Mouse (Mus musculus) inflammation-experienced regulatory T-cells, adult 6 months (primary cell): ENCODE data around the gene Bub1b. TPM values are rescaled to one million over a fixed set of nuclear protein-coding genes. Genes with fewer than 3 reads are reported as not detected.

Source experiments
- ATAC-seq: one replicate; pipeline ENCODE4 v1.8.0; 2017
- polyA plus RNA-seq, 3 experiments: library from polyadenylated mRNA; unstranded; fragments of 100-300 nt; shearing (Covaris generic); gene quantifications; one replicate each; pipeline ENCODE4 v1.2.1; 2017

The Bub1b gene
- 10 to 100 TPM in 1 of 3 experiments, 1 to 10 TPM in 2; 5.4 to 49.0 (median 9.4) TPM for polyA plus RNA-seq

GRCm38 (mm10) chr2:118597673-118598568 lies at the start of gene Bub1b:
TSS of gene Bub1b (plus strand) at chr2:118598211.
- ATAC-seq = peak; percentile 99

- no peak for ATAC-seq
Measured at GRCm38 (mm10) chr2:118548421-118549221, 49.4 kb upstream of the Bub1b start.

- ATAC-seq = peak; percentile 15
Measured at GRCm38 (mm10) chr2:118549507-118550473, 48.2 kb upstream of the Bub1b start, which contains the start of gene Bmf. TSS of gene Bmf (minus strand) at chr2:118549687.

- ATAC-seq = no peak
Measured at GRCm38 (mm10) chr2:118551606-118552005, 46.4 kb upstream of the Bub1b start.

- peak; percentile 89 for ATAC-seq
Measured at GRCm38 (mm10) chr2:118554356-118554990, 43.5 kb upstream of the Bub1b start.

GRCm38 (mm10) chr2:118558426-118558825 lies 39.6 kb upstream of the Bub1b start:
- no peak for ATAC-seq

- ATAC-seq = no peak
Measured at GRCm38 (mm10) chr2:118562015-118562414, 36.0 kb upstream of the Bub1b start.

- ATAC-seq = no peak
Measured at GRCm38 (mm10) chr2:118562431-118562830, 35.6 kb upstream of the Bub1b start.

GRCm38 (mm10) chr2:118567179-118567578 lies 30.8 kb upstream of the Bub1b start:
- no peak for ATAC-seq

GRCm38 (mm10) chr2:118570939-118571338 lies 27.1 kb upstream of the Bub1b start:
- ATAC-seq = no peak

- ATAC-seq = no peak
Measured at GRCm38 (mm10) chr2:118572183-118572836, 25.7 kb upstream of the Bub1b start.

GRCm38 (mm10) chr2:118573135-118573534 lies 24.9 kb upstream of the Bub1b start:
- ATAC-seq = no peak

- ATAC-seq = no peak
Measured at GRCm38 (mm10) chr2:118586013-118586412, 12.0 kb upstream of the Bub1b start.

GRCm38 (mm10) chr2:118587686-118588085 lies 10.3 kb upstream of the Bub1b start:
- no peak for ATAC-seq

- no peak for ATAC-seq
Measured at GRCm38 (mm10) chr2:118591083-118591482, 6.9 kb upstream of the Bub1b start.

GRCm38 (mm10) chr2:118599087-118599486 lies 1.1 kb downstream of the Bub1b start:
- no peak for ATAC-seq

- ATAC-seq = no peak
Measured at GRCm38 (mm10) chr2:118601599-118602263, 3.7 kb downstream of the Bub1b start.

GRCm38 (mm10) chr2:118604091-118604490 lies 6.1 kb downstream of the Bub1b start:
- ATAC-seq = no peak

- ATAC-seq = peak; percentile 46
Measured at GRCm38 (mm10) chr2:118606032-118606431, 8.0 kb downstream of the Bub1b start.

GRCm38 (mm10) chr2:118606976-118607375 lies 9.0 kb downstream of the Bub1b start:
- no peak for ATAC-seq
